Mouse (Mus musculus): ENCODE data around the gene Dgcr2. TPM values are rescaled to one million over a fixed set of nuclear protein-coding genes. Genes with fewer than 3 reads are reported as not detected.

Dgcr2 gene
- polyA plus RNA-seq, 1 experiment from 2014 or later, result 85.6 TPM

- 71% methylated on average over 3 of the region's 3 CpGs for WGBS
- Histone ChIP-seq H3K4me1 (peaks cover 26% of the 10 kb centered on the region), H3K4me3 (no peak overlapping the region), H3K9ac (no peak overlapping the region), H3K4me2 (no peak overlapping the region; the same call in 1 of the 2 replicates), H3K27ac (no peak overlapping the region), H3K36me3 (ENCODE audit: poor library complexity, severe bottlenecking) (no peaks in the 10 kb centered on the region), H3K27me3 (0 out of 2 replicates have a peak, but pooled peaks cover 3% of the 10 kb centered on the region), H3K9me3 (replicated peaks) (no peaks in the 10 kb centered on the region)
- no peak for ATAC-seq
Measured at GRCm38 (mm10) chr16:17892606-17893005, 5.8 kb downstream of the Dgcr2 start.

DNA sequence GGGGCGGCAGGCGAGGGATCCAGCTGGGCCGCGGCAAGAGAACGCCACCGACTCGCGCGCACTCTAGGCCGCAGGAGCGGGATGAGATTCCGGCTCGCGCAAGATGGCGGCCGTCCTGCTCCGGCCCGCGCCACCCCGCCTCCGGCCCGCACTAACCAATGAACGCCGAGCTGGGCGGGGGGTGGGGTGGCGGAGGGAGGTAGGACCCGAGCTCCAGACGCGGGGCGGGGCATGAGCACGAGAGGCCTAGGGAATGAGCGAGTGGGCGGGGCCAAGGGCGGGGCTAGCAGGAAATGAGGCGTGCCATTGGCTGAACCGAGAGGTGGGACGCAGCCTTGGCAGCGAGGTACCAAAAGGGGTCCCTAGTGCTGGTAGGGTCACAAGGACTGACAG is 6.8 kb downstream of the Dgcr2 start, which contains the start of gene Gm20518:
Gm20518 (minus strand) TSS at position 105 of the 393 bp plus-strand sequence.
- Histone ChIP-seq H3K27ac (peak within 1 kb of the TSS; percentile 94), H3K4me1 (peaks cover 30% of the 10 kb centered on the region), H3K27me3 (0 out of 2 replicates have a peak, but pooled peaks cover 3% of the 10 kb centered on the region), H3K36me3 (ENCODE audit: poor library complexity, severe bottlenecking) (no peaks in the 10 kb centered on the region), H3K4me2 (peak within 1 kb of the TSS; percentile 73), H3K4me3 (peak within 1 kb of the TSS; percentile 95), H3K9ac (peak within 1 kb of the TSS; percentile 97), H3K9me3 (replicated peaks) (no peaks in the 10 kb centered on the region)
- 2% methylated on average over 38 of the region's 38 CpGs for WGBS
- peak; percentile 97 for ATAC-seq

DNA sequence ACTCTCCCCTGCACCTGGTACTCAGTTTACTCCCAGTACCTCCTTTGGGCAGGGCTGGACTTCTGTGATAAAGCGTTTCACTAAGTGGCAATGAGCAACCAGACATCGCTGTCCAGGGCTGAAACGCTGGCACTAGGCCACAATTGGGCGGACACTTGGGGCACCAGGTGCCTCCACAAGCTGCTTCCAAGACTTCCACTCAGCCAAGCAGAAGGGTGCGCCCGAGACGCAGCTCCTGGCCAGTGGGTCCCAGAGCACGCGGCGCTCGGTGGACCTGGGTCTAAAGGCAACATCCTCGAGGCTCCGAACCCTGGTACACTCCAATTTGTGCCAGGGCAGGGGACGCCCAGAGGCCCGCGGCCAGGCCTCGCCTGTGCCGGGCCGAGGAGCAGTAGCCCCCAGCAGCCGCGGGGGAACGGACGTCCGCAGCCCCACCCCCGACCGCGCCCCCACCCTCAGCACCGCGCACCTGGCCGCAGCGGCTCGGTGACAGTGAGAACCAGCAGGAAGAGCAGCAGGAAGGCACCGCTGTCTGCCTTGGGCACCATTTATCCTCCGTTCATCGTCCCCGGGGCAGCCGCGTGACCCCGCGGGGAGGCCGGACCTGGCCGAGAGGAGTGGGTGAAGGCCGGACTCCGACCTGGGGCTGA is 7.3 kb downstream of the Dgcr2 start:
- H3K27me3 ChIP-seq, result 0 out of 2 replicates have a peak, but pooled peaks cover 3% of the 10 kb centered on the region
- H3K4me3 ChIP-seq, result peak overlapping the region; percentile 95
- peak overlapping the region; percentile 94 for H3K27ac ChIP-seq
- peaks cover 33% of the 10 kb centered on the region for H3K4me1 ChIP-seq
- WGBS, result 1% methylated on average over 44 of the region's 44 CpGs
- peak; percentile 59 for ATAC-seq
- H3K9ac ChIP-seq, result peak overlapping the region; percentile 97
- no peaks in the 10 kb centered on the region for H3K36me3 ChIP-seq (ENCODE audit: poor library complexity, severe bottlenecking)
- no peaks in the 10 kb centered on the region for H3K9me3 ChIP-seq (replicated peaks)
- H3K4me2 ChIP-seq, result peak overlapping the region; percentile 73

DNA sequence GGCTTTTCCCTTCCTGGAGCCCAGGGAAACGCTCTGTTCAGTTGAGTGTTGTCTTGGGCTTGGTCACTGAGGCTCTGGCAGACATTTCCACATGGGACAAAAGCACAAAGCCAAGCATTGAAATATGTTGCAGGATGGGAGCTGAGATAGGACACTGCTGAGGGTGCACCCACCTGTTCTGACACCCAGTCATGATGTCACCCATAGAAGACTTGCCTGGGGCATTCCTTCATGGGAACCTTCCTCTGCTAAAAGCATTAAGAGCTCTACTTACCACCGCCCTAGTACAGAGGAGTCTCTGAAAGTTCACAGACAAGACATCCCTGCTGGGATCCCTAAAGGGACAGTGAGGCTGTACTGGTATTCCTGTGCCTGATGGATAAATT is 8.0 kb downstream of the Dgcr2 start:
- Histone ChIP-seq H3K4me2 (peak overlapping the region; percentile 73), H3K27ac (no peak overlapping the region), H3K9me3 (replicated peaks) (no peaks in the 10 kb centered on the region), H3K4me3 (peak overlapping the region; percentile 95), H3K9ac (peak overlapping the region; percentile 97), H3K27me3 (0 out of 2 replicates have a peak, but pooled peaks cover 3% of the 10 kb centered on the region), H3K36me3 (ENCODE audit: poor library complexity, severe bottlenecking) (no peaks in the 10 kb centered on the region), H3K4me1 (peaks cover 36% of the 10 kb centered on the region)
- no peak for ATAC-seq
- WGBS, result 56% methylated on average over 2 of the region's 2 CpGs

GRCm38 (mm10) chr16:17889689-17890341 is 8.5 kb downstream of the Dgcr2 start:
- Histone ChIP-seq H3K4me2 (peak overlapping the region; percentile 73), H3K4me1 (peaks cover 36% of the 10 kb centered on the region), H3K4me3 (peak overlapping the region; percentile 95), H3K27me3 (0 out of 2 replicates have a peak, but pooled peaks cover 3% of the 10 kb centered on the region), H3K27ac (no peak overlapping the region), H3K9me3 (replicated peaks) (no peaks in the 10 kb centered on the region), H3K36me3 (ENCODE audit: poor library complexity, severe bottlenecking) (no peaks in the 10 kb centered on the region), H3K9ac (peak overlapping the region; percentile 97)
- ATAC-seq, result no peak
- WGBS, result 80% methylated on average over 6 of the region's 6 CpGs

- ATAC-seq, result no peak
- H3K4me1 ChIP-seq, result peaks cover 13% of the 10 kb centered on the region; the same call in 1 of the 2 replicates
- H3K9me3 ChIP-seq (replicated peaks), result no peaks in the 10 kb centered on the region
- H3K36me3 ChIP-seq (ENCODE audit: poor library complexity, severe bottlenecking), result peaks cover 29% of the 10 kb centered on the region
- H3K4me2 ChIP-seq, result no peak overlapping the region
- no peak overlapping the region for H3K27ac ChIP-seq
- H3K27me3 ChIP-seq, result no peaks in the 10 kb centered on the region
- H3K9ac ChIP-seq, result no peak overlapping the region
- no peak overlapping the region for H3K4me3 ChIP-seq
- WGBS, result 88% methylated on average over 6 of the region's 6 CpGs
Measured at GRCm38 (mm10) chr16:17884116-17884515, 14.2 kb downstream of the Dgcr2 start.

GRCm38 (mm10) chr16:17882196-17882595 is 16.2 kb downstream of the Dgcr2 start:
- Histone ChIP-seq H3K27me3 (no peaks in the 10 kb centered on the region), H3K4me3 (no peak overlapping the region), H3K36me3 (ENCODE audit: poor library complexity, severe bottlenecking) (peaks cover 39% of the 10 kb centered on the region), H3K27ac (no peak overlapping the region), H3K9ac (no peak overlapping the region), H3K4me2 (no peak overlapping the region), H3K9me3 (replicated peaks) (no peaks in the 10 kb centered on the region), H3K4me1 (peaks cover 13% of the 10 kb centered on the region; the same call in 1 of the 2 replicates)
- no peak for ATAC-seq

DNA sequence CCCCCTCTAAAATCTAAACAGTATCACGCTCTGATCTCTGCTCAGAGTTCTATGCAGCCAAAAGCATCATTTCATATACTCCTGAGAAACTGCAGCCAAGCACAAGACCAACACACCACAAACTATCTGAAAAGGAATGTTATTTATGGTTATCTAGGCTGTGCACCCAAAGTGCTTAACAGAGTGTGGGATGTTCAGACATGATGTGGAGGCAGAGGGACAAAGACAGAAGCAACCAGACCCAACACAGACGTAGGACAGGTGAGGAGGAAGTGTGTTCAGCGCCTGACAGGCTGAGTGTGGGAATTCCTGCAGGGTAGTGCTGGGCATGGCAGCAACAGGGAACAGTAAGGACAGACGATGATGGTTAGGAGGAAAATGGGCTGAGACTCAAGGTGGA is 18.8 kb downstream of the Dgcr2 start:
- Histone ChIP-seq H3K4me2 (no peak overlapping the region), H3K4me3 (no peak overlapping the region), H3K36me3 (ENCODE audit: poor library complexity, severe bottlenecking) (peaks cover 43% of the 10 kb centered on the region), H3K9me3 (replicated peaks) (no peaks in the 10 kb centered on the region), H3K4me1 (peaks cover 3% of the 10 kb centered on the region; the same call in 1 of the 2 replicates), H3K9ac (no peak overlapping the region), H3K27me3 (no peaks in the 10 kb centered on the region), H3K27ac (no peak overlapping the region)
- WGBS, result 97% methylated on average over 4 of the region's 4 CpGs
- no peak for ATAC-seq

GRCm38 (mm10) chr16:17876096-17876495 is 22.3 kb downstream of the Dgcr2 start:
- Histone ChIP-seq H3K4me2 (no peak overlapping the region), H3K27me3 (no peaks in the 10 kb centered on the region), H3K4me1 (no peaks in the 10 kb centered on the region), H3K36me3 (ENCODE audit: poor library complexity, severe bottlenecking) (peaks cover 41% of the 10 kb centered on the region), H3K27ac (no peak overlapping the region), H3K9ac (no peak overlapping the region), H3K9me3 (replicated peaks) (no peaks in the 10 kb centered on the region), H3K4me3 (no peak overlapping the region)
- ATAC-seq, result no peak
- 93% methylated on average over 1 of the region's 1 CpGs for WGBS

- no peak overlapping the region for H3K27ac ChIP-seq
- peaks cover 48% of the 10 kb centered on the region for H3K36me3 ChIP-seq (ENCODE audit: poor library complexity, severe bottlenecking)
- no peaks in the 10 kb centered on the region for H3K27me3 ChIP-seq
- H3K4me3 ChIP-seq, result no peak overlapping the region
- no peaks in the 10 kb centered on the region for H3K9me3 ChIP-seq (replicated peaks)
- H3K4me1 ChIP-seq, result no peaks in the 10 kb centered on the region
- 90% methylated on average over 4 of the region's 4 CpGs for WGBS
- no peak overlapping the region for H3K9ac ChIP-seq
- H3K4me2 ChIP-seq, result no peak overlapping the region
- ATAC-seq, result no peak
Measured at GRCm38 (mm10) chr16:17875174-17875573, 23.2 kb downstream of the Dgcr2 start.

- no peak overlapping the region for H3K9ac ChIP-seq
Measured at GRCm38 (mm10) chr16:17872995-17873394, 25.4 kb downstream of the Dgcr2 start.

DNA sequence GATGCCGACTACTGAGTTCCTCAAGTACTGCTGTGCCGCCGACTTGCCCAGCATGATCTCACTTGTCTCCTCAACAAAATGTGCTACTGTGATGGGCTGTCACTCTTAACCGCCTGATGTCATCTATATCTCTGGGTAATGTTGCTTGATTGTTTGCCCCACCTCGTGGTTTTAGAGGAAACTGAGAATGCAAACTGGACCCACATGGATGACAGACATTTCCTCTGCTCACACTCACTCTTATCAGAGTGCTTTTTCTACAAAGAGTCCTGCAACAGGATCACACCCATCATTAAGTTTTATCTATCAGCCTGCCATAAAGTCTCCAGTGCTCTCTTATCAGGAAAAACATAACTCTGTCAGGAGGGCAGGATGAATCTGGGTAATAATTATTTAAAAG is 27.1 kb downstream of the Dgcr2 start:
- Histone ChIP-seq H3K4me2 (no peak overlapping the region), H3K4me1 (no peaks in the 10 kb centered on the region), H3K9ac (no peak overlapping the region), H3K9me3 (replicated peaks) (no peaks in the 10 kb centered on the region), H3K27me3 (no peaks in the 10 kb centered on the region), H3K36me3 (ENCODE audit: poor library complexity, severe bottlenecking) (peaks cover 52% of the 10 kb centered on the region), H3K27ac (no peak overlapping the region), H3K4me3 (no peak overlapping the region)
- ATAC-seq, result no peak
- 88% methylated on average over 5 of the region's 5 CpGs for WGBS

More at GRCm38 (mm10) chr16:17872995-17873394, 25.4 kb downstream of the Dgcr2 start:
- 78% methylated on average over 4 of the region's 4 CpGs for WGBS
- Histone ChIP-seq H3K4me2 (no peak overlapping the region), H3K9me3 (replicated peaks) (no peaks in the 10 kb centered on the region), H3K27ac (no peak overlapping the region), H3K27me3 (no peaks in the 10 kb centered on the region), H3K4me3 (no peak overlapping the region), H3K36me3 (ENCODE audit: poor library complexity, severe bottlenecking) (peaks cover 54% of the 10 kb centered on the region), H3K4me1 (no peaks in the 10 kb centered on the region)
- no peak for ATAC-seq
